Mouse (Mus musculus) kidney, adult 2 months (tissue): ENCODE measurements around the gene Erbin. TPM values are rescaled to one million over a fixed set of nuclear protein-coding genes. Genes with fewer than 3 reads are reported as not detected.
A peak's percentile ranks its signal among the peaks of the same experiment; 100 is the strongest.

Experiments
- DNase-seq: peaks from one replicate; pipeline ENCODE4 v3.0.0; 2021
- H3K27ac ChIP-seq: fragments of 200-500 bp; 2 replicates; pipeline ENCODE4 v1.5.1; 2012; ENCODE audit warnings: low read depth, low read length, control low read depth, inconsistent platforms; ENCODE audit not compliant: insufficient read depth
- H3K27me3 ChIP-seq: fragments of 200-500 bp; replicated peaks from 2 replicates; pipeline ENCODE4 v1.6.1; 2012; ENCODE audit warnings: mild to moderate bottlenecking, moderate library complexity, low read length, inconsistent platforms; ENCODE audit not compliant: control insufficient read depth, insufficient read depth
- H3K36me3 ChIP-seq: fragments of 200-500 bp; 2 replicates; pipeline ENCODE4 v1.6.1; 2012; ENCODE audit warnings: mild to moderate bottlenecking, moderate library complexity, low read length, inconsistent platforms; ENCODE audit not compliant: control insufficient read depth, insufficient read depth
- H3K4me1 ChIP-seq: fragments of 200-500 bp; 2 replicates; pipeline ENCODE4 v1.6.1; 2011; ENCODE audit warnings: low read length; ENCODE audit not compliant: control insufficient read depth, insufficient read depth
- H3K4me3 ChIP-seq: fragments of 200-500 bp; 2 replicates; pipeline ENCODE4 v1.5.1; 2011; ENCODE audit warnings: mild to moderate bottlenecking, low read depth, low read length, control low read depth; ENCODE audit not compliant: insufficient read depth
- CTCF ChIP-seq: fragments of 200-500 bp; conservative IDR thresholded peaks from 2 replicates; pipeline ENCODE4 v1.5.1; 2011; ENCODE audit warnings: low read depth, mild to moderate bottlenecking, control low read depth, low read length, moderate library complexity, mixed read lengths; ENCODE audit not compliant: insufficient read depth, insufficient read length
- POLR2A ChIP-seq: fragments of 200-500 bp; IDR thresholded peaks from one replicate; pipeline ENCODE4 v1.6.1; 2011; ENCODE audit warnings: low read depth, low read length, control low read depth
- WGBS: fragments of 180-500 bp; shearing (Covaris S2); methylation state at CpG from one replicate; pipeline ENCODE4 v1.1.7; 2018; 5-methylcytosine and 5-hydroxymethylcytosine counted together
- polyA plus RNA-seq: library from polyadenylated mRNA; depleted of rRNA; stranded (reverse); fragments of >200 nt; gene quantifications from 2 replicates; pipeline ENCODE4 v1.2.3, GENCODE M21; 2012

The Erbin gene
- polyA plus RNA-seq, 1 experiment = 18.9 TPM

DNA sequence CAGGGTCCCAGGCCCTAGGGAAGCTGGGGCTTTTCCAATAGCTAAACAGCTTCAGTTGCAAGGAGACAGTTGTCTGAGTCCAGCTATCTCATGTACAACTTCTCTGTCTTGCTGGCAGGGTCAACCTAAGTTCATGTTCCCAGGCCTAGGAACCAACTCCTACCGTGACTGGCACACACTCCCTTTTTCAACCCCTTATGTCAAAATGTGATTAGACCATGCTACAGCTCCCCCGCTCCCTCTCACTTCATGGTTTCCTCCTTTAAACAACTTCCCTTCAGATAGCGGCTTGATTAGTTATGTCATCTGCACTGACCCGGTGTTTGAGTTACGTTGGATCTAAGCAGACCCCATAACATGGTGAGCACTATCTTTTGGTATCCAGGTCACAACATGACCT lies 112.8 kb downstream of the Erbin start:
- H3K4me3 ChIP-seq = no peak overlapping the region
- H3K4me1 ChIP-seq = no peaks in the 10 kb centered on the region
- H3K27me3 ChIP-seq = no peaks in the 10 kb centered on the region; the same call in 1 of the 2 replicates
- DNase-seq = no peak
- H3K27ac ChIP-seq = no peak overlapping the region
- 74% methylated on average over 5 of the region's 5 CpGs for WGBS
- TF ChIP-seq CTCF (no peak), POLR2A (no peak)
- H3K36me3 ChIP-seq = no peaks in the 10 kb centered on the region

DNA sequence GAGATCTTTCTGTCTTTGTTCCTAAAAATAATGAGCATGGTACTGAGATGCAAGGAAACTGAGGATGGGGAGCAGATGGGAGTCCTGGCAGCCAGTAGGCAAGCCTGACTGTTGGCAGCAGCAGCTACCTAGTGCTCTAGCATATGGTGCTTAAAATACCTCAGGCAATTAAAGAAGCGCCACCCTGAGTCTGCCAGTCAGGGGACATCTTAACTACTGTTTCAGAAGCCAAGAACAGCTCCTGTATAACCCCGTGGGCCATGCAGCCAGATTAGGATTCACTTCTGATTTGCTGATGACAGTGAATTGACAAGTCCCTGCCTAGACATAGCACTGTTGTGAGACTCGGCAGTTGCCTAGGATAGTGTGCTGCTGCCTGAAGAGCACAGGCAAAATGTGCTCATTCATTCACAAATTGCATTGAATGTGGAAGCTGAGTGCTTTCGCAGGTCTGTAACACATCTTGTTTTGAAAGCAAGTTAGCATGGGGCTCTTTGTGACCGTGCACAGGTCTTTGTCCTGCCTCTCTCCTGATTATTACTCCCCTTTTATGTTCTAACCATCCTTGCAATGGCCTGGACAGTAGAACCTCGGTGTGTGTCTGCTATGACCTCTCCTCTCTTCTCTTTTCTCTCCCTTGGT lies 114.0 kb downstream of the Erbin start:
- Histone ChIP-seq H3K27ac (no peak overlapping the region), H3K4me1 (no peaks in the 10 kb centered on the region), H3K4me3 (no peak overlapping the region), H3K27me3 (no peaks in the 10 kb centered on the region; the same call in 1 of the 2 replicates), H3K36me3 (no peaks in the 10 kb centered on the region)
- 70% methylated on average over 6 of the region's 6 CpGs for WGBS
- DNase-seq = no peak
- no peak for TF ChIP-seq POLR2A
- TF ChIP-seq CTCF = no peak

DNA sequence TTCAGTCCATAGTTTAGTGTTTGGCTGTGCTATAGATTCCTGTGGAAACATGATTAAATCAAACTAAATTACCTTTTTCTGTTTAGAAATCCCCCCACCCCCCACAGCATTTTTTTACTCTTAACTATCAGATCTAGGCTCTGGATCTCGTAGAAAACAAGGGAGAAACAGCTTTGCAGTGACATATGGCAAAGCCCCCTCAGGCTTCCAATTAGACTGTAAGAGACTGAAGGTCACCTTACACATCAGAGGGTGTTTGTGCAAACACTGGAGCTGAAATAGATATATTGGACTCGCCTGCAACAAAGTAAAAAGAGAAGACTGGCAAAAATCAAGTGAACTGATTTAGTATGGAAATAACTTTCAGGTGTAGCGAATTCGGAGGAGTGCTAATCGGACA lies 116.6 kb downstream of the Erbin start:
- H3K4me3 ChIP-seq = no peak overlapping the region
- no peak overlapping the region for H3K27ac ChIP-seq
- DNase-seq = no peak
- H3K27me3 ChIP-seq = no peaks in the 10 kb centered on the region; the same call in 1 of the 2 replicates
- H3K4me1 ChIP-seq = no peaks in the 10 kb centered on the region
- 70% methylated on average over 5 of the region's 5 CpGs for WGBS
- TF ChIP-seq CTCF (no peak), POLR2A (no peak)
- H3K36me3 ChIP-seq = no peaks in the 10 kb centered on the region

DNA sequence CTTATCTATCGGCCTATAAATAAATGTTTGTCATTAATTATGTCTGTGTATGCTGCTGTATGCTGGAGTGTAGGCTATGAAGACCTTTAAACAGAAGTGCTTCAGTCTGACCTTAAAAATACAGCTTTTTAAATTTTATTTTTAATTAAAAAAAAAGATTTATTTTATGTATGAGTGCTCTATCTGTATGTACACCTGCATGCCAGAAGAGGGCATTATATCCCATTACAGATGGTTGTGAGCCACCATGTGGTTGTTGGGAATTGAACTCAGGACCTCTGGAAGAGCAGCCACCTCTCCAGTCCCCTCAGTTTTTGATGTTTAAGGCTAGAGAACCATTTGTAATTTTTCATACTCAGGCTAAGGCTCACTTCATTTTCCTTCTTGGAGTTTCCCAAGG lies 119.3 kb downstream of the Erbin start:
- H3K4me1 ChIP-seq = no peaks in the 10 kb centered on the region
- H3K27ac ChIP-seq = no peak overlapping the region
- no peaks in the 10 kb centered on the region for H3K36me3 ChIP-seq
- 94% methylated on average over 1 of the region's 1 CpGs for WGBS
- TF ChIP-seq CTCF (no peak), POLR2A (no peak)
- H3K4me3 ChIP-seq = no peak overlapping the region
- no peaks in the 10 kb centered on the region for H3K27me3 ChIP-seq
- DNase-seq = no peak

DNA sequence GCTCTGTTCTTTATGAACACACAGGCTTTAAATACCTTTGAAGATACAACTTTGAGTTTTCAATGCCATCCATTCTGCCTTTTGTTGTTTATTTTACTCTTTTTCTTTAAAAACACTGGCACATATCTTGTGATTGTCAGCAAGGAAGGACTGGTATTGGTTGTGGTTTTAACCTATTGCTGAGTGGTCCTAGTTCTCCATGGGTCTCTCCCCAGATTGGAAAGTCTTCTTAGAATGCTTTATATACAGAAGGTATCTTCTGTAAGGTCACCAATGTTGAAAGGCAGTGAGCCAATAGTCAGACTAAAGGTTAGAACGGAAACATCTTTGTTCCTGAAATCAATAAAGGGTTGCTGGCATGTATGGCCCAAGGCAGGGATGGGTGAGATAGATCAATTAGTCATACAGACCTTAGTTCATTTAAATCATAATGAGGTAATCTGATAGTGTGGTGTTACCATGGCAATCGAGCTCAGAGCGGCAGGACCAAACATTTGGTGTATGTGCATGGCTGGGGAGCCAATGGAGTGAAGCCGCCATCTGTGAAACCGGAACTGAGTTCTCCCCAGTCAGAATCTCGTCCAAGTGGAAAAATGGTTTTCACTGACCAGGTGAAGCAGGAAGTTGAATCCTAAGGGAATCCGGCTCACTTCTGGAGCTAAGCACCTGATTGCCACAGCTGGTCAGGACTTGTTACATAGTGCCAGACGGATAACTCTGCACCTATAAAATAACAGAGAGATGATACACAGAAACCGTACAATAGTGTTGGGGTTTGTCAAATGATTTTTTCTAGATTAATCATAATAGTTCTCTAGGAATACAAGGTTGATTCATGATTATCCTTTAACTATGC lies 125.4 kb downstream of the Erbin start:
- TF ChIP-seq POLR2A = no peak
- no peak for TF ChIP-seq CTCF
- DNase-seq = no peak
- no peaks in the 10 kb centered on the region for H3K27me3 ChIP-seq
- no peak overlapping the region for H3K4me3 ChIP-seq
- WGBS = 62% methylated on average over 9 of the region's 9 CpGs
- H3K4me1 ChIP-seq = no peaks in the 10 kb centered on the region
- H3K27ac ChIP-seq = no peak overlapping the region
- no peaks in the 10 kb centered on the region for H3K36me3 ChIP-seq

DNA sequence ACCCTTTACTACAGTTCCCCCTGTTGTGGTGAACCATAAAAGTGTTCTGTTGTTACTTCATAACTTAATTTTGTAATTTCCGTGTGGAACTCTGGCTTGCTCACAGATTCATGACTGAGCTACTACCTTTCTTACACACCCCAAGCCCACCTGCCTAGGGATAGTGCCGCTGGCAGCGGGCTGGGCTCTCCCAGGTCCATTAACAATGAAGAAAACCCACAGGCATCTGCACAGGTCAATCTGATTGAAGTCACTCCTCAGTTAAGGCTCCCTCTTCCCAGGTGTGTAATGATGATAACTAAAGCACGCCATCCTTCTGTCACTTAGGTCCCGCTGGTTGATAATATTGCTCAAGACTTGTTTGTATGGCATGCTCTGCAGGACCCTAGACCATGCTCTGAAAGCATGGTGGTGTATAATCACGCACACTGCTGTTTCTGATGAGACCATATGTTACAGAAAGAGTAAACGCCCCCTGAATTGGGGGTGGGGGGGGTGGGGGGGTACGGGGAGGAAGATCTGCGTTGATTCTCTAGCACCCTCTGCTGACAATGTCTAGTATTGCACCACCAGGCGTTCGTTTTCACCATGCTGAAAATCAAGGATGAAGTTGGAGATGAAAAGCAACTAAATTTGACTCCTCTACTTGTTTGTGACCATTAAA lies 140.3 kb downstream of the Erbin start:
- no peaks in the 10 kb centered on the region for H3K27me3 ChIP-seq
- H3K4me1 ChIP-seq = no peaks in the 10 kb centered on the region
- 35% methylated on average over 11 of the region's 11 CpGs for WGBS
- peak; percentile 21 for DNase-seq
- H3K36me3 ChIP-seq = no peaks in the 10 kb centered on the region
- no peak overlapping the region for H3K4me3 ChIP-seq
- no peak overlapping the region for H3K27ac ChIP-seq
- TF ChIP-seq CTCF (peak; percentile 50), POLR2A (no peak)

DNA sequence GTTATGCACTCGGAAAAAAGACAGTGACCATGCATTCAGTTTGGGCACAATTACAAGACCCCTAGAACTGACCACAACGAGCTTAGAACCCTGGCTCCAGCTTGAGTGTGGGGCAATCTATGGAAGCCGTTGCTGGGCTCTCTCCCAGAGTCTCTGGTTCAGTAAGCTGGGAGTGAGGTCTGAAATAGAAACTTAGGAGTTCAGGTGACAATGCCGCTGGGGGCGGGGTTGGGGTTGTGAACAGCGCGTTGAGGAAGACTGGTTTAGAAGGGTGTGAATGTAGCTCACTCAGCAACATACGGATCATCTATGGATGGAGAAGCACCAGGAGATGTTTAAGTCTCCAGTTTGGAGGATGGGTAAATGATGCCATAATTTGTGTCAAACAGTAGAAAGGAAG lies 143.2 kb downstream of the Erbin start:
- WGBS = 64% methylated on average over 8 of the region's 8 CpGs

More for the DNA sequence above, 143.2 kb downstream of the Erbin start:
- no peak overlapping the region for H3K27ac ChIP-seq
- DNase-seq = no peak
- peaks cover 3% of the 10 kb centered on the region; the same call in 1 of the 2 replicates for H3K4me1 ChIP-seq
- no peaks in the 10 kb centered on the region for H3K27me3 ChIP-seq
- TF ChIP-seq POLR2A (no peak), CTCF (no peak)
- H3K4me3 ChIP-seq = no peak overlapping the region
- no peaks in the 10 kb centered on the region for H3K36me3 ChIP-seq
